Mouse (Mus musculus): Measurements from ENCODE around the gene Ctrb1. TPM values are rescaled to one million over a fixed set of nuclear protein-coding genes. Genes with fewer than 3 reads are reported as not detected.

Ctrb1 gene
- total RNA-seq, 2 experiments from 2014 or later = not detected

- DNase-seq = no peak
Measured at GRCm38 (mm10) chr8:111717488-111717792, 26.6 kb upstream of the Ctrb1 start.

- DNase-seq = peak; percentile 88
Measured at GRCm38 (mm10) chr8:111716603-111717487, 26.0 kb upstream of the Ctrb1 start.

GRCm38 (mm10) chr8:111715514-111715913 is 24.7 kb upstream of the Ctrb1 start:
- no peak for DNase-seq

GRCm38 (mm10) chr8:111714295-111714694 is 23.5 kb upstream of the Ctrb1 start:
- DNase-seq = no peak

GRCm38 (mm10) chr8:111713817-111714216 is 23.0 kb upstream of the Ctrb1 start:
- DNase-seq = no peak

GRCm38 (mm10) chr8:111713291-111713690 is 22.5 kb upstream of the Ctrb1 start:
- DNase-seq = no peak

GRCm38 (mm10) chr8:111712588-111712987 is 21.8 kb upstream of the Ctrb1 start:
- DNase-seq = peak; percentile 56

- DNase-seq = no peak
Measured at GRCm38 (mm10) chr8:111712135-111712534, 21.3 kb upstream of the Ctrb1 start.

- no peak for DNase-seq
Measured at GRCm38 (mm10) chr8:111710777-111711485, 20.1 kb upstream of the Ctrb1 start.

GRCm38 (mm10) chr8:111709223-111709622 is 18.4 kb upstream of the Ctrb1 start:
- no peak for DNase-seq

GRCm38 (mm10) chr8:111708265-111708664 is 17.5 kb upstream of the Ctrb1 start:
- no peak for DNase-seq

GRCm38 (mm10) chr8:111705699-111706098 is 14.9 kb upstream of the Ctrb1 start:
- DNase-seq = no peak

GRCm38 (mm10) chr8:111705222-111705621 is 14.4 kb upstream of the Ctrb1 start:
- no peak for DNase-seq

GRCm38 (mm10) chr8:111704585-111704984 is 13.8 kb upstream of the Ctrb1 start:
- DNase-seq = no peak

GRCm38 (mm10) chr8:111701380-111701779 is 10.6 kb upstream of the Ctrb1 start:
- DNase-seq = no peak

- no peak for DNase-seq
Measured at GRCm38 (mm10) chr8:111700740-111701139, 9.9 kb upstream of the Ctrb1 start.

- no peak for DNase-seq
Measured at GRCm38 (mm10) chr8:111700201-111700600, 9.4 kb upstream of the Ctrb1 start.

- no peak for DNase-seq
Measured at GRCm38 (mm10) chr8:111699035-111699434, 8.2 kb upstream of the Ctrb1 start.

GRCm38 (mm10) chr8:111697655-111698054 is 6.8 kb upstream of the Ctrb1 start:
- DNase-seq = no peak

- DNase-seq = no peak
Measured at GRCm38 (mm10) chr8:111695441-111695840, 4.6 kb upstream of the Ctrb1 start.

GRCm38 (mm10) chr8:111693261-111693741 is 2.5 kb upstream of the Ctrb1 start:
- DNase-seq = no peak

GRCm38 (mm10) chr8:111686881-111687280 is 3.9 kb downstream of the Ctrb1 start:
- no peak for DNase-seq

- DNase-seq = no peak
Measured at GRCm38 (mm10) chr8:111682521-111682920, 8.3 kb downstream of the Ctrb1 start.
